Mouse (Mus musculus) embryonic facial prominence, embryonic 11.5 days (tissue): Measurements from ENCODE around the gene Pam. TPM values are rescaled to one million over a fixed set of nuclear protein-coding genes. Genes with fewer than 3 reads are reported as not detected.

Experiments used
- ATAC-seq: fragments of 200-750 bp; cut with Nextera tagmentation; replicated peaks from 2 replicates; pipeline ENCODE4 v1.8.0; 2017; ENCODE audit warnings: low read depth; ENCODE audit not compliant: insufficient number of reproducible peaks, low FRiP score, low TSS enrichment
- DNase-seq: peaks from one replicate; pipeline ENCODE4 v3.0.0-alpha.2; 2015; ENCODE audit warnings: low spot score
- H3K27ac ChIP-seq: fragments of 300-500 bp; sonication (generic); replicated peaks from 2 replicates; pipeline ENCODE4 v1.5.1; 2014; ENCODE audit warnings: mild to moderate bottlenecking, low read depth, low read length, control low read depth
- H3K27me3 ChIP-seq: fragments of 300-500 bp; sonication (generic); 2 replicates; pipeline ENCODE4 v1.6.1; 2014; ENCODE audit warnings: mild to moderate bottlenecking, low read length, moderate library complexity, mixed read lengths; ENCODE audit not compliant: control insufficient read depth, insufficient read depth
- H3K36me3 ChIP-seq: fragments of 300-500 bp; sonication (generic); replicated peaks from 2 replicates; pipeline ENCODE4 v1.6.1; 2014; ENCODE audit warnings: low read depth, mild to moderate bottlenecking, low read length, moderate library complexity, mixed read lengths; ENCODE audit not compliant: control insufficient read depth, insufficient read depth
- H3K4me1 ChIP-seq: fragments of 300-500 bp; sonication (generic); 2 replicates; pipeline ENCODE4 v1.6.1; 2014; ENCODE audit warnings: low read length, mixed read lengths; ENCODE audit not compliant: control insufficient read depth, insufficient read depth
- H3K4me2 ChIP-seq: fragments of 300-500 bp; sonication (generic); 2 replicates; pipeline ENCODE4 v1.6.1; 2014; ENCODE audit warnings: low read depth, mild to moderate bottlenecking, control low read depth, low read length, moderate library complexity
- H3K4me3 ChIP-seq: fragments of 300-500 bp; sonication (generic); 2 replicates; pipeline ENCODE4 v1.5.1; 2014; ENCODE audit warnings: low read depth, low read length, control low read depth
- H3K9ac ChIP-seq: fragments of 300-500 bp; sonication (generic); replicated peaks from 2 replicates; pipeline ENCODE4 v1.6.1; 2014; ENCODE audit warnings: mild to moderate bottlenecking, control low read depth, low read length
- H3K9me3 ChIP-seq: fragments of 300-500 bp; sonication (generic); replicated peaks from 2 replicates; pipeline ENCODE4 v1.6.1; 2016; ENCODE audit warnings: mild to moderate bottlenecking, low read length, inconsistent platforms, mixed read lengths; ENCODE audit not compliant: control insufficient read depth
- WGBS: fragments of 180-500 bp; shearing (Covaris S2); extraction: QIAGEN DNeasy Blood & Tissue Kit; methylation state at CpG from one replicate; pipeline ENCODE4 v1.1.7; 2014; 5-methylcytosine and 5-hydroxymethylcytosine counted together
- polyA plus RNA-seq: library from polyadenylated mRNA; unstranded; fragments of >200 nt; fragmentation: Nextera tagmentation; extraction: Ambion mirVana; gene quantifications from 2 replicates; pipeline ENCODE4 v1.2.1, GENCODE M21; 2014

Gene Pam
- polyA plus RNA-seq, 1 experiment from 2014 or later = 22.3 TPM

- Histone ChIP-seq H3K27me3 (no peaks in the 10 kb centered on the region), H3K4me3 (no peak overlapping the region), H3K36me3 (no peaks in the 10 kb centered on the region), H3K9ac (no peak overlapping the region), H3K4me2 (no peak overlapping the region), H3K4me1 (no peaks in the 10 kb centered on the region), H3K27ac (no peak overlapping the region), H3K9me3 (no peaks in the 10 kb centered on the region)
- ATAC-seq (no peak), DNase-seq (no peak)
- 93% methylated on average over 4 of the region's 4 CpGs for WGBS
Observed at GRCm38 (mm10) chr1:98027959-98028358, 67.5 kb downstream of the Pam start.

- H3K4me1 ChIP-seq = no peaks in the 10 kb centered on the region
- no peak overlapping the region for H3K9ac ChIP-seq
- no peaks in the 10 kb centered on the region for H3K36me3 ChIP-seq
- no peak overlapping the region for H3K4me2 ChIP-seq
- H3K27me3 ChIP-seq = no peaks in the 10 kb centered on the region
- no peak overlapping the region for H3K27ac ChIP-seq
- 75% methylated on average over 6 of the region's 6 CpGs for WGBS
- DNase-seq (no peak), ATAC-seq (no peak)
- H3K9me3 ChIP-seq = no peaks in the 10 kb centered on the region
- H3K4me3 ChIP-seq = no peak overlapping the region
Observed at GRCm38 (mm10) chr1:98025924-98026640, 69.4 kb downstream of the Pam start.

- no peak overlapping the region for H3K9ac ChIP-seq
- ATAC-seq (no peak), DNase-seq (no peak)
- no peak overlapping the region for H3K27ac ChIP-seq
- no peaks in the 10 kb centered on the region for H3K36me3 ChIP-seq
- H3K9me3 ChIP-seq = no peaks in the 10 kb centered on the region
- no peak overlapping the region for H3K4me2 ChIP-seq
- H3K27me3 ChIP-seq = no peaks in the 10 kb centered on the region
- WGBS = 86% methylated on average over 4 of the region's 4 CpGs
- no peak overlapping the region for H3K4me3 ChIP-seq
- no peaks in the 10 kb centered on the region for H3K4me1 ChIP-seq
Observed at GRCm38 (mm10) chr1:98023866-98024265, 71.6 kb downstream of the Pam start.

- Histone ChIP-seq H3K4me3 (no peak overlapping the region), H3K27ac (no peak overlapping the region), H3K9ac (no peak overlapping the region), H3K9me3 (no peaks in the 10 kb centered on the region), H3K27me3 (no peaks in the 10 kb centered on the region), H3K4me1 (no peaks in the 10 kb centered on the region), H3K4me2 (no peak overlapping the region), H3K36me3 (no peaks in the 10 kb centered on the region)
- no peak for DNase-seq
- 90% methylated on average over 9 of the region's 9 CpGs for WGBS
- ATAC-seq = no peak
Observed at GRCm38 (mm10) chr1:98018987-98019386, 76.5 kb downstream of the Pam start.

GRCm38 (mm10) chr1:98016004-98016848 lies 79.2 kb downstream of the Pam start:
- no peak overlapping the region for H3K9ac ChIP-seq
- DNase-seq (no peak), ATAC-seq (no peak)
- H3K4me2 ChIP-seq = no peak overlapping the region
- H3K4me3 ChIP-seq = no peak overlapping the region
- WGBS = 60% methylated on average over 10 of the region's 10 CpGs
- no peaks in the 10 kb centered on the region for H3K9me3 ChIP-seq
- no peaks in the 10 kb centered on the region for H3K4me1 ChIP-seq
- H3K27me3 ChIP-seq = no peaks in the 10 kb centered on the region
- H3K36me3 ChIP-seq = no peaks in the 10 kb centered on the region
- no peak overlapping the region for H3K27ac ChIP-seq

- no peaks in the 10 kb centered on the region for H3K4me1 ChIP-seq
Observed at GRCm38 (mm10) chr1:98015564-98015963, 79.9 kb downstream of the Pam start.

GRCm38 (mm10) chr1:98002561-98003425 lies 92.7 kb downstream of the Pam start:
- no peak overlapping the region for H3K27ac ChIP-seq
- H3K9ac ChIP-seq = no peak overlapping the region
- no peaks in the 10 kb centered on the region for H3K9me3 ChIP-seq
- H3K4me1 ChIP-seq = no peaks in the 10 kb centered on the region
- no peak for DNase-seq
- H3K27me3 ChIP-seq = no peaks in the 10 kb centered on the region
- 83% methylated on average over 7 of the region's 7 CpGs for WGBS
- no peaks in the 10 kb centered on the region for H3K36me3 ChIP-seq
- H3K4me3 ChIP-seq = no peak overlapping the region
- H3K4me2 ChIP-seq = no peak overlapping the region
- ATAC-seq = no peak

More at GRCm38 (mm10) chr1:98015564-98015963, 79.9 kb downstream of the Pam start:
- 79% methylated on average over 4 of the region's 4 CpGs for WGBS
- Histone ChIP-seq H3K27ac (no peak overlapping the region), H3K4me3 (no peak overlapping the region), H3K36me3 (no peaks in the 10 kb centered on the region), H3K9ac (no peak overlapping the region), H3K9me3 (no peaks in the 10 kb centered on the region), H3K4me2 (no peak overlapping the region), H3K27me3 (no peaks in the 10 kb centered on the region)
- ATAC-seq (no peak), DNase-seq (no peak)
